Mouse (Mus musculus): ENCODE data around the gene Havcr2. TPM values are rescaled to one million over a fixed set of nuclear protein-coding genes. Genes with fewer than 3 reads are reported as not detected.

Havcr2 gene
- total RNA-seq (2014; fragmentation: Nextera tagmentation), result 51.6 and 54.5 TPM in 2 replicates
- 170 and 185 TPM in 2 replicates for total RNA-seq (2017)
- 1.8 and 2.4 TPM in 2 replicates for polyA plus RNA-seq (2012)

DNA sequence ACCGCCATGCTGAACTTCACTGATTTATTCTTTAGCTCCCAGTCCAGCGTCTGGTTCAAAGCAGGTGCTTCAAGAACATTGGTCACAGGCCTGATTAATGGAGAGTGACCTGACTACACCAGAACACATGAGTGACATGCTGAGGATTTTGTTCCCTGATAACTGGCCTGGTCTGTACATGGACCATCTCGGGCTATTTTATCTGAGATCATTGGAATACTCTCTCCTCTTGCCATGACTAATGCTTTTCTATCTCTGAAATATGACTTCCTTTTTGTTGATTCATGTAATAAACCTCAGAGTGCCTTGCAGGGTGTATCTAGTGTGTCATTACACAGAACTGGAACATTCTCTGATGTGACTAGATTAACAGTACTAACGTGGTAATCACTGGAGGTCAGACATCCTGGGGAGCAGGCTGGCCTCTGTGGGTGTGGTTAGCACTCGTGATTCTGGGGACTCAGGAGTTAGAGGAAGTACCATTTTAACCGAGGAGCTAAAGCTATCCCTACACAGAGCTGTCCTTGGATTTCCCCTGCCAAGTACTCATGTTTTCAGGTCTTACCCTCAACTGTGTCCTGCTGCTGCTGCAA, at the start of gene Havcr2:
TSS of gene Havcr2 (plus strand) at position 483 of the 593 bp plus-strand sequence.
- peak within 1 kb of the TSS; percentile 67 for H3K4me3 ChIP-seq (ENCODE audit: low read depth, low read length)
- peak; percentile 59 for DNase-seq (ENCODE audit: low spot score)

GRCm38 (mm10) chr11:46404986-46405385, 49.7 kb upstream of the Havcr2 start:
- no peaks in the 10 kb centered on the region for H3K4me1 ChIP-seq (ENCODE audit: insufficient read depth, low read depth, low read length)
- ATAC-seq (ENCODE audit: extremely low read depth, insufficient number of reproducible peaks, low FRiP score, poor library complexity, severe bottlenecking) (no peak), DNase-seq (ENCODE audit: low spot score) (no peak)

More for the DNA sequence above, at the start of gene Havcr2:
- Histone ChIP-seq H3K9me3 (replicated peaks) (no peaks in the 10 kb centered on the region), H3K36me3 (replicated peaks) (peaks cover 27% of the 10 kb centered on the region), H3K4me1 (ENCODE audit: insufficient read depth, low read depth, low read length) (peaks cover 54% of the 10 kb centered on the region), H3K27me3 (ENCODE audit: insufficient read depth, low read length) (no peaks in the 10 kb centered on the region)
- TF ChIP-seq GATA2 (IDR thresholded peaks at IDR 0.05; ENCODE audit: borderline replicate concordance, low read depth, low read length), result no peak
- peak; percentile 81 for TF ChIP-seq TAL1 (conservative IDR thresholded peaks at IDR 0.05; ENCODE audit: low read depth, low read length)
- ATAC-seq (ENCODE audit: extremely low read depth, insufficient number of reproducible peaks, low FRiP score, poor library complexity, severe bottlenecking), result peak; percentile 98

GRCm38 (mm10) chr11:46406721-46407120, 48.0 kb upstream of the Havcr2 start:
- no peak for TF ChIP-seq CTCF (IDR thresholded peaks at IDR 0.05; ENCODE audit: low read depth, low read length)
- TF ChIP-seq TAL1 (conservative IDR thresholded peaks at IDR 0.05; ENCODE audit: low read depth, low read length), result no peak
- TF ChIP-seq GATA2 (IDR thresholded peaks at IDR 0.05; ENCODE audit: borderline replicate concordance, low read depth, low read length), result no peak
- no peak for TF ChIP-seq POLR2AphosphoS5 (IDR thresholded peaks at IDR 0.05; ENCODE audit: insufficient replicate concordance, low read depth, low read length)
- TF ChIP-seq GATA1 (IDR thresholded peaks at IDR 0.05; ENCODE audit: borderline replicate concordance, low read length), result no peak
- H3K4me3 ChIP-seq (ENCODE audit: low read depth, low read length), result no peak overlapping the region
- H3K36me3 ChIP-seq (replicated peaks), result no peaks in the 10 kb centered on the region
- ATAC-seq (ENCODE audit: extremely low read depth, insufficient number of reproducible peaks, low FRiP score, poor library complexity, severe bottlenecking) (no peak), DNase-seq (ENCODE audit: low spot score) (no peak)
- H3K4me1 ChIP-seq (ENCODE audit: insufficient read depth, low read depth, low read length), result no peaks in the 10 kb centered on the region
- peaks cover 28% of the 10 kb centered on the region for H3K27me3 ChIP-seq (ENCODE audit: insufficient read depth, low read length)
- H3K9me3 ChIP-seq (replicated peaks), result no peaks in the 10 kb centered on the region

More at GRCm38 (mm10) chr11:46404986-46405385, 49.7 kb upstream of the Havcr2 start:
- H3K4me3 ChIP-seq (ENCODE audit: low read depth, low read length), result no peak overlapping the region
- H3K27me3 ChIP-seq (ENCODE audit: insufficient read depth, low read length), result peaks cover 23% of the 10 kb centered on the region
- no peaks in the 10 kb centered on the region for H3K36me3 ChIP-seq (replicated peaks)
- H3K9me3 ChIP-seq (replicated peaks), result no peaks in the 10 kb centered on the region
- TF ChIP-seq GATA1 (IDR thresholded peaks at IDR 0.05; ENCODE audit: borderline replicate concordance, low read length), result no peak
- no peak for TF ChIP-seq TAL1 (conservative IDR thresholded peaks at IDR 0.05; ENCODE audit: low read depth, low read length)
- TF ChIP-seq CTCF (IDR thresholded peaks at IDR 0.05; ENCODE audit: low read depth, low read length), result no peak
- TF ChIP-seq POLR2AphosphoS5 (IDR thresholded peaks at IDR 0.05; ENCODE audit: insufficient replicate concordance, low read depth, low read length), result no peak
- TF ChIP-seq GATA2 (IDR thresholded peaks at IDR 0.05; ENCODE audit: borderline replicate concordance, low read depth, low read length), result no peak

- Histone ChIP-seq H3K4me3 (ENCODE audit: low read depth, low read length) (no peak overlapping the region), H3K27me3 (ENCODE audit: insufficient read depth, low read length) (peaks cover 19% of the 10 kb centered on the region), H3K4me1 (ENCODE audit: insufficient read depth, low read depth, low read length) (no peaks in the 10 kb centered on the region), H3K36me3 (replicated peaks) (no peaks in the 10 kb centered on the region), H3K9me3 (replicated peaks) (no peaks in the 10 kb centered on the region)
- TF ChIP-seq TAL1 (conservative IDR thresholded peaks at IDR 0.05; ENCODE audit: low read depth, low read length) (no peak), CTCF (IDR thresholded peaks at IDR 0.05; ENCODE audit: low read depth, low read length) (no peak)
- ATAC-seq (ENCODE audit: extremely low read depth, insufficient number of reproducible peaks, low FRiP score, poor library complexity, severe bottlenecking) (no peak), DNase-seq (ENCODE audit: low spot score) (no peak)
Observed at GRCm38 (mm10) chr11:46410018-46410563, 44.6 kb upstream of the Havcr2 start.

DNA sequence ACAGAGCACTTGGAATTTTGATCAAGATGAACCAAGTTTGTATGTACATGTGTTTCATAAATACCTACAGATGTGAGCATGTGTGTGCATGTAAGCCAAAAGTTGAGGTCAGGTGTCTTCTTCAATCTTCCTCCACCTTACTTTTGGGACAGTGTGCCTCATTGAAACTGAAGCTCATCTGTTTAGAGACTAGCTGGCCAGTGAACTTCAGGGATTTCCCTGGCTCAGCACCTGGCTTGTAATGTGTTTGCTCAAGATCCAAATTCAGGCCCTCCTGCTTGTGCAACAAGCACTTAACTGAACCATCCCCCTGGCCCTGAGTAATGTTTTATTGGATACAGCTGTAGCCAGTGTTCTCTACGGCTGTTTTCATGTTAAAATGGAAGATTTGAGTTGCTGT, 36.3 kb upstream of the Havcr2 start:
- TF ChIP-seq CTCF (IDR thresholded peaks at IDR 0.05; ENCODE audit: low read depth, low read length) (no peak), GATA2 (IDR thresholded peaks at IDR 0.05; ENCODE audit: borderline replicate concordance, low read depth, low read length) (no peak), GATA1 (IDR thresholded peaks at IDR 0.05; ENCODE audit: borderline replicate concordance, low read length) (no peak), TAL1 (conservative IDR thresholded peaks at IDR 0.05; ENCODE audit: low read depth, low read length) (no peak), POLR2AphosphoS5 (IDR thresholded peaks at IDR 0.05; ENCODE audit: insufficient replicate concordance, low read depth, low read length) (no peak)
- DNase-seq (ENCODE audit: low spot score), result no peak
- H3K36me3 ChIP-seq (replicated peaks), result no peaks in the 10 kb centered on the region
- no peaks in the 10 kb centered on the region for H3K4me1 ChIP-seq (ENCODE audit: insufficient read depth, low read depth, low read length)
- no peak overlapping the region for H3K4me3 ChIP-seq (ENCODE audit: low read depth, low read length)
- H3K27me3 ChIP-seq (ENCODE audit: insufficient read depth, low read length), result 0 out of 2 replicates have a peak, but pooled peaks cover 3% of the 10 kb centered on the region
- no peak for ATAC-seq (ENCODE audit: extremely low read depth, insufficient number of reproducible peaks, low FRiP score, poor library complexity, severe bottlenecking)
- H3K9me3 ChIP-seq (replicated peaks), result no peaks in the 10 kb centered on the region

GRCm38 (mm10) chr11:46418860-46419259, 35.9 kb upstream of the Havcr2 start:
- Histone ChIP-seq H3K36me3 (replicated peaks) (no peaks in the 10 kb centered on the region), H3K4me3 (ENCODE audit: low read depth, low read length) (no peak overlapping the region), H3K9me3 (replicated peaks) (no peaks in the 10 kb centered on the region), H3K27me3 (ENCODE audit: insufficient read depth, low read length) (0 out of 2 replicates have a peak, but pooled peaks cover 3% of the 10 kb centered on the region), H3K4me1 (ENCODE audit: insufficient read depth, low read depth, low read length) (no peaks in the 10 kb centered on the region)
- ATAC-seq (ENCODE audit: extremely low read depth, insufficient number of reproducible peaks, low FRiP score, poor library complexity, severe bottlenecking) (no peak), DNase-seq (ENCODE audit: low spot score) (no peak)
- TF ChIP-seq POLR2AphosphoS5 (IDR thresholded peaks at IDR 0.05; ENCODE audit: insufficient replicate concordance, low read depth, low read length), result no peak
- TF ChIP-seq TAL1 (conservative IDR thresholded peaks at IDR 0.05; ENCODE audit: low read depth, low read length), result no peak
- no peak for TF ChIP-seq GATA2 (IDR thresholded peaks at IDR 0.05; ENCODE audit: borderline replicate concordance, low read depth, low read length)
- TF ChIP-seq CTCF (IDR thresholded peaks at IDR 0.05; ENCODE audit: low read depth, low read length), result no peak
- no peak for TF ChIP-seq GATA1 (IDR thresholded peaks at IDR 0.05; ENCODE audit: borderline replicate concordance, low read length)
